ENCODE assay signal across 12 mouse cellular contexts in the genomic region with DNA sequence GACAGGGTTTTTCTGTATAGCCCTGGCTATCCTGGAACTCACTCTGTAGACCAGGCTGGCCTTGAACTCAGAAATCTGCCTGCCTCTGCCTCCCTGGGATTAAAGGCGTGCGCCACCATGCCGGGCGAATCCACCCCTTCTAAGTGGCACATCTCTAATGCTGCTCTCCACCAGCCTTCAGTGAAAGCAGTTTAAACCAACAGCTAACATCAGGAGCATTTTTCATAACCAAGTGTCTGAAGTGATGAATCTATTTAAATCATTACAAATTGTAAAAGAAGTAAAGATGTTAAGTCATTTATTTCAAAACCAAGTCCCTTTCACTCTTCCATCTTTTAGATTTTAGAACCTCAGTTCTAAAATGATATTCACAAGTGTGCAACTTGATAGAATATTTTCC. TPM values are rescaled to one million over a fixed set of nuclear protein-coding genes. Genes with fewer than 3 reads are reported as not detected.
A peak's percentile ranks its signal among the peaks of the same experiment; 100 is the strongest.
DNase-seq lines count a peak whose midpoint lies in the region; ATAC-seq and TF ChIP-seq lines count a peak whose summit lies in the region.
"Had no signal": no experiment of that assay in that cellular context is flagged by ENCODE, and none has a peak within 500 bp of the region (broad histone marks: within the 10 kb centered on the region; RNA-seq: fewer than 3 reads in every experiment).

No protein-coding gene starts in this region.

- peaks cover 6% of the 10 kb centered on the region for H3K79me2 ChIP-seq in MEL (ENCODE audit: control insufficient read depth, insufficient read depth, low read length, poor library complexity)

- H3K4me3 ChIP-seq in hindbrain, postnatal 0 days (ENCODE audit: low read length): no peak overlapping the region
- H3K4me3 ChIP-seq in hindbrain, embryonic 16.5 days (ENCODE audit: low read length): no peak overlapping the region
- peak overlapping the region; percentile 85 to 99 for H3K4me3 ChIP-seq in MEL (ENCODE audit: control insufficient read depth in 1 of 2, insufficient read depth in 1 of 2, low read depth in 2 of 2, low read length in 2 of 2)
- H3K4me3 ChIP-seq in embryonic facial prominence, embryonic 13.5 days: peak overlapping the region; percentile 55
- peak overlapping the region; percentile 76 to 81; a peak in 3 of 4 replicates for H3K4me3 ChIP-seq in liver, embryonic 14.5 days (ENCODE audit: insufficient read depth in 1 of 2, low read depth in 2 of 2, low read length in 2 of 2)
- no peak overlapping the region for H3K4me3 ChIP-seq in midbrain, embryonic 16.5 days (ENCODE audit: low read depth, low read length)

- H3K9me3 ChIP-seq in hindbrain, postnatal 0 days (ENCODE audit: low read length): no peaks in the 10 kb centered on the region
- no peaks in the 10 kb centered on the region for H3K9me3 ChIP-seq in hindbrain, embryonic 16.5 days (ENCODE audit: control insufficient read depth, low read length)
- no peaks in the 10 kb centered on the region for H3K9me3 ChIP-seq in MEL (replicated peaks; ENCODE audit: insufficient read depth, low read length)
- no peaks in the 10 kb centered on the region for H3K9me3 ChIP-seq in embryonic facial prominence, embryonic 13.5 days
- H3K9me3 ChIP-seq in liver, embryonic 14.5 days (ENCODE audit: control insufficient read depth, low read length): no peaks in the 10 kb centered on the region
- no peaks in the 10 kb centered on the region for H3K9me3 ChIP-seq in midbrain, embryonic 16.5 days (replicated peaks; ENCODE audit: control insufficient read depth, low read length, poor library complexity, severe bottlenecking)
- H3K9me3 ChIP-seq: forebrain, embryonic 13.5 days; hindbrain, embryonic 10.5 days had no signal

- TF ChIP-seq RAD21 in MEL (IDR thresholded peaks at IDR 0.05; ENCODE audit: low read depth, low read length): no peak

- no peak overlapping the region for H3K27ac ChIP-seq in hindbrain, postnatal 0 days
- no peak overlapping the region for H3K27ac ChIP-seq in hindbrain, embryonic 16.5 days (ENCODE audit: low read depth, low read length)
- H3K27ac ChIP-seq in MEL (ENCODE audit: control insufficient read depth, low read depth, low read length): peak overlapping the region; percentile 100
- H3K27ac ChIP-seq in embryonic facial prominence, embryonic 13.5 days: no peak overlapping the region
- H3K27ac ChIP-seq in liver, embryonic 14.5 days: no peak overlapping the region
- no peak overlapping the region for H3K27ac ChIP-seq in midbrain, embryonic 16.5 days (ENCODE audit: low read length)
- H3K27ac ChIP-seq: forebrain, embryonic 13.5 days had no signal

- no peaks in the 10 kb centered on the region for H3K27me3 ChIP-seq in hindbrain, postnatal 0 days (ENCODE audit: insufficient read depth, low read length)
- no peaks in the 10 kb centered on the region for H3K27me3 ChIP-seq in hindbrain, embryonic 16.5 days (replicated peaks; ENCODE audit: control insufficient read depth, insufficient read depth, low read length)
- no peaks in the 10 kb centered on the region for H3K27me3 ChIP-seq in MEL (ENCODE audit: control insufficient read depth in 1 of 2, insufficient read depth in 2 of 2, low read length in 2 of 2)
- H3K27me3 ChIP-seq in embryonic facial prominence, embryonic 13.5 days: no peaks in the 10 kb centered on the region
- H3K27me3 ChIP-seq in liver, embryonic 14.5 days (ENCODE audit: control insufficient read depth, insufficient read depth, low read length): no peaks in the 10 kb centered on the region
- H3K27me3 ChIP-seq in midbrain, embryonic 16.5 days (ENCODE audit: control insufficient read depth, insufficient read depth, low read depth, low read length): no peaks in the 10 kb centered on the region
- H3K27me3 ChIP-seq: forebrain, embryonic 13.5 days had no signal

- 0 out of 2 replicates have a peak, but pooled peaks cover 4% of the 10 kb centered on the region for H3K4me1 ChIP-seq in hindbrain, postnatal 0 days (ENCODE audit: insufficient read depth, low read length)
- H3K4me1 ChIP-seq in hindbrain, embryonic 16.5 days (ENCODE audit: control insufficient read depth, insufficient read depth, low read depth, low read length): no peaks in the 10 kb centered on the region; the same call in 1 of the 2 replicates
- peaks cover 20% of the 10 kb centered on the region in 2 experiments for H3K4me1 ChIP-seq in MEL (ENCODE audit: control insufficient read depth in 1 of 2, insufficient read depth in 2 of 2, low read length in 2 of 2)
- peaks cover under 1% of the 10 kb centered on the region; the same call in 1 of the 2 replicates for H3K4me1 ChIP-seq in embryonic facial prominence, embryonic 13.5 days
- H3K4me1 ChIP-seq in liver, embryonic 14.5 days (replicated peaks; ENCODE audit: control insufficient read depth in 2 of 2, insufficient read depth in 2 of 2, low read length in 1 of 2): peaks cover 3 to 12% of the 10 kb centered on the region in 2 experiments; a peak in 3 of 4 replicates
- 0 out of 2 replicates have a peak, but pooled peaks cover 4% of the 10 kb centered on the region for H3K4me1 ChIP-seq in midbrain, embryonic 16.5 days (ENCODE audit: control insufficient read depth, insufficient read depth, low read length)
- H3K4me1 ChIP-seq: forebrain, embryonic 13.5 days had no signal

- peak overlapping the region; percentile 66; the same call in 1 of the 2 replicates for H3K4me2 ChIP-seq in hindbrain, postnatal 0 days (ENCODE audit: low read depth, low read length)
- no peak overlapping the region for H3K4me2 ChIP-seq in hindbrain, embryonic 16.5 days (ENCODE audit: low read length)
- peak overlapping the region; percentile 67 for H3K4me2 ChIP-seq in embryonic facial prominence, embryonic 13.5 days
- H3K4me2 ChIP-seq in liver, embryonic 14.5 days (ENCODE audit: low read depth): peak overlapping the region; percentile 73
- no peak overlapping the region for H3K4me2 ChIP-seq in midbrain, embryonic 16.5 days (ENCODE audit: low read length)

- ATAC-seq in hindbrain, postnatal 0 days: no peak
- ATAC-seq in hindbrain, embryonic 16.5 days: no peak
- ATAC-seq in embryonic facial prominence, embryonic 13.5 days (ENCODE audit: insufficient number of reproducible peaks, insufficient read depth, low FRiP score, low TSS enrichment, low read depth): no peak
- ATAC-seq in liver, embryonic 14.5 days (ENCODE audit: insufficient read depth): no peak
- no peak for ATAC-seq in midbrain, embryonic 16.5 days

- H3K36me3 ChIP-seq in hindbrain, postnatal 0 days (ENCODE audit: insufficient read depth, low read length): no peaks in the 10 kb centered on the region
- no peaks in the 10 kb centered on the region for H3K36me3 ChIP-seq in hindbrain, embryonic 16.5 days (ENCODE audit: control insufficient read depth, insufficient read depth, low read length)
- H3K36me3 ChIP-seq in MEL (ENCODE audit: control insufficient read depth in 1 of 2, insufficient read depth in 2 of 2, low read length in 2 of 2): peaks cover 0 to 43% of the 10 kb centered on the region in 2 experiments; a peak in 2 of 4 replicates
- H3K36me3 ChIP-seq in embryonic facial prominence, embryonic 13.5 days: no peaks in the 10 kb centered on the region
- no peaks in the 10 kb centered on the region for H3K36me3 ChIP-seq in liver, embryonic 14.5 days (replicated peaks; ENCODE audit: control insufficient read depth, insufficient read depth, low read depth)
- no peaks in the 10 kb centered on the region for H3K36me3 ChIP-seq in midbrain, embryonic 16.5 days (ENCODE audit: control insufficient read depth, insufficient read depth, low read length)
- H3K36me3 ChIP-seq: G1E; hindbrain, embryonic 10.5 days had no signal

- TF ChIP-seq POLR2A in MEL (IDR thresholded peaks at IDR 0.05; ENCODE audit: control insufficient read depth in 1 of 2, insufficient read depth in 1 of 2, low read depth in 1 of 2, low read length in 2 of 2, poor library complexity in 1 of 2): no peak

- H3K9ac ChIP-seq in hindbrain, postnatal 0 days (replicated peaks; ENCODE audit: low read length): no peak overlapping the region
- no peak overlapping the region for H3K9ac ChIP-seq in hindbrain, embryonic 16.5 days (ENCODE audit: low read depth, low read length)
- peak overlapping the region; percentile 97 for H3K9ac ChIP-seq in MEL (ENCODE audit: control insufficient read depth, low read depth, low read length, poor library complexity, severe bottlenecking)
- H3K9ac ChIP-seq in embryonic facial prominence, embryonic 13.5 days: no peak overlapping the region
- peak overlapping the region; percentile 73 for H3K9ac ChIP-seq in liver, embryonic 14.5 days (replicated peaks)
- no peak overlapping the region for H3K9ac ChIP-seq in midbrain, embryonic 16.5 days (ENCODE audit: low read depth, low read length)
- H3K9ac ChIP-seq: forebrain, embryonic 13.5 days had no signal

- WGBS in hindbrain, postnatal 0 days: over 99% methylated on average over 4 of the region's 4 CpGs
- over 99% methylated on average over 4 of the region's 4 CpGs for WGBS in hindbrain, embryonic 16.5 days
- 95% methylated on average over 4 of the region's 4 CpGs for WGBS in embryonic facial prominence, embryonic 13.5 days
- 52% methylated on average over 4 of the region's 4 CpGs for WGBS in liver, embryonic 14.5 days (ENCODE audit: insufficient replicate concordance)
- 91% methylated on average over 4 of the region's 4 CpGs for WGBS in midbrain, embryonic 16.5 days

- no peak for TF ChIP-seq CTCF in hindbrain, postnatal 0 days (IDR thresholded peaks at IDR 0.05; ENCODE audit: low read depth)
- no peak for TF ChIP-seq CTCF in MEL (IDR thresholded peaks at IDR 0.05 in 2 of 3, conservative IDR thresholded peaks at IDR 0.05 in 1 of 3; ENCODE audit: control insufficient read depth in 1 of 3, insufficient read depth in 1 of 3, low read depth in 2 of 3, low read length in 3 of 3, poor library complexity in 1 of 3, severe bottlenecking in 1 of 3)
- no peak for TF ChIP-seq CTCF in liver, embryonic 14.5 days (IDR thresholded peaks at IDR 0.05; ENCODE audit: low read depth)

- DNase-seq in hindbrain, postnatal 0 days (ENCODE audit: low spot score): no peak
- DNase-seq in MEL (ENCODE audit: low read depth, low spot score): peak; percentile 56
- no peak for DNase-seq in liver, embryonic 14.5 days (ENCODE audit: low read depth in 3 of 3, low spot score in 3 of 3)
- DNase-seq in gastrocnemius, postnatal 14 days: no peak
- DNase-seq: adrenal gland, postnatal 25 days; layer of hippocampus, adult 9-11 months had no signal

- intact Hi-C loops in gastrocnemius, postnatal 14 days (cut with DNase I; ENCODE audit: low total_unique reads): no loop called here

- TF ChIP-seq EP300 in MEL (IDR thresholded peaks at IDR 0.05; ENCODE audit: low read depth in 1 of 2, low read length in 2 of 2): no peak
- TF ChIP-seq EP300 in liver, embryonic 14.5 days (IDR thresholded peaks at IDR 0.05; ENCODE audit: low read depth): no peak

RNA-seq across cellular contexts. Expression of a gene that starts 0.8 kb away (rescaled TPM):
- 0.78 and 1.2 TPM in 2 replicates for total RNA-seq in hindbrain, postnatal 0 days (2014; rRNA removed)
- 1.8 and 2.0 TPM in 2 replicates for polyA plus RNA-seq in hindbrain, postnatal 0 days (2015; fragmentation: Nextera tagmentation; extraction: Ambion mirVana)
- polyA plus RNA-seq in hindbrain, embryonic 16.5 days (2015; fragmentation: Nextera tagmentation; extraction: Ambion mirVana): 2.2 and 2.3 TPM in 2 replicates
- total RNA-seq in MEL (2012; rRNA removed): 6.4 and 8.6 TPM in 2 replicates
- polyA plus RNA-seq in MEL (2012; ENCODE audit: insufficient read depth in 1 of 2, insufficient read length in 2 of 2, low read depth in 1 of 2, low replicate concordance in 2 of 2, missing spikeins in 1 of 2): 10 to 100 TPM in 1 of 2 experiments, not detected in 1; 14.4 TPM
- 18.4 and 19.8 TPM in 2 replicates for polyA plus RNA-seq in embryonic facial prominence, embryonic 13.5 days (2015; fragmentation: Nextera tagmentation; extraction: Ambion mirVana)
- polyA plus RNA-seq in liver, embryonic 14.5 days (2012; rRNA removed): 2.6 and 3.9 TPM in 2 replicates
- 7.8 and 8.2 TPM in 2 replicates for polyA plus RNA-seq in liver, embryonic 14.5 days (2014; fragmentation: Nextera tagmentation; extraction: Ambion mirVana)
- total RNA-seq in gastrocnemius, postnatal 14 days (2021): 1 to 10 TPM; 2.8 to 3.8 TPM
- 0.57 and 1.0 TPM in 2 replicates for polyA plus RNA-seq in midbrain, embryonic 16.5 days (2015; fragmentation: Nextera tagmentation; extraction: Ambion mirVana)
- polyA plus RNA-seq: G1E had no signal

Comparison
In these comparisons a context has a peak if more than half of its experiments do, and no peak if none do; other contexts are left out.
1. H3K4me2 ChIP-seq: peak in hindbrain, postnatal 0 days (single experiment), embryonic facial prominence, embryonic 13.5 days (single experiment) and liver, embryonic 14.5 days (single experiment); none in hindbrain, embryonic 16.5 days (single experiment) and midbrain, embryonic 16.5 days (single experiment).
2. H3K4me3 ChIP-seq: peak in MEL (2 of 2), embryonic facial prominence, embryonic 13.5 days (single experiment) and liver, embryonic 14.5 days (2 of 2); none in hindbrain, postnatal 0 days (single experiment), hindbrain, embryonic 16.5 days (single experiment) and midbrain, embryonic 16.5 days (single experiment).
3. H3K9ac ChIP-seq: peak in MEL (single experiment) and liver, embryonic 14.5 days (single experiment); none in hindbrain, postnatal 0 days (single experiment), hindbrain, embryonic 16.5 days (single experiment), embryonic facial prominence, embryonic 13.5 days (single experiment) and midbrain, embryonic 16.5 days (single experiment).